Mouse (Mus musculus) retina, embryonic 14.5 days (tissue): ENCODE data around the gene Kcnk1.

Experiments
- DNase-seq: peaks from one replicate; pipeline ENCODE4 v3.0.0-alpha.2; 2015; ENCODE audit warnings: low spot score

Kcnk1 gene

GRCm38 (mm10) chr8:126045751-126046150 is 50.8 kb downstream of the Kcnk1 start:
- DNase-seq = no peak

GRCm38 (mm10) chr8:126053911-126054310 is 58.9 kb downstream of the Kcnk1 start:
- peak; percentile 64 for DNase-seq

GRCm38 (mm10) chr8:126058876-126059275 is 63.9 kb downstream of the Kcnk1 start:
- no peak for DNase-seq

GRCm38 (mm10) chr8:126062844-126063243 is 67.9 kb downstream of the Kcnk1 start:
- DNase-seq = no peak

GRCm38 (mm10) chr8:126063832-126064409 is 69.0 kb downstream of the Kcnk1 start:
- DNase-seq = no peak

- no peak for DNase-seq
These were observed 69.7 kb downstream of the Kcnk1 start for GRCm38 (mm10) chr8:126064587-126065145.

GRCm38 (mm10) chr8:126067306-126067705 is 72.3 kb downstream of the Kcnk1 start:
- DNase-seq = no peak

- DNase-seq = no peak
These were observed 73.2 kb downstream of the Kcnk1 start for GRCm38 (mm10) chr8:126068136-126068535.

GRCm38 (mm10) chr8:126072678-126073077 is 77.7 kb downstream of the Kcnk1 start:
- no peak for DNase-seq

GRCm38 (mm10) chr8:126073141-126073740 is 78.3 kb downstream of the Kcnk1 start:
- peak; percentile 63 for DNase-seq

GRCm38 (mm10) chr8:126074111-126074510 is 79.1 kb downstream of the Kcnk1 start:
- DNase-seq = no peak

GRCm38 (mm10) chr8:126075400-126075799 is 80.4 kb downstream of the Kcnk1 start:
- DNase-seq = peak; percentile 87
